Mouse (Mus musculus) brain, embryonic 14.5 days (tissue): ENCODE results near the gene Clec12b. TPM values are rescaled to one million over a fixed set of nuclear protein-coding genes. Genes with fewer than 3 reads are reported as not detected.

Experiments used
- DNase-seq: peaks from one replicate; pipeline ENCODE4 v3.0.0-alpha.2; 2011; ENCODE audit warnings: low read depth
- CTCF ChIP-seq: fragments of 200-500 bp; IDR thresholded peaks from 2 replicates; pipeline ENCODE4 v1.5.1; 2012; ENCODE audit warnings: inconsistent platforms, mild to moderate bottlenecking, moderate library complexity, borderline replicate concordance; ENCODE audit not compliant: insufficient read depth, insufficient read length; ENCODE audit errors: extremely low read depth
- POLR2A ChIP-seq: fragments of 200-500 bp; IDR thresholded peaks from 2 replicates; pipeline ENCODE4 v1.6.1; 2012; ENCODE audit warnings: mild to moderate bottlenecking, inconsistent platforms, borderline replicate concordance; ENCODE audit not compliant: poor library complexity, insufficient read depth, insufficient read length, severe bottlenecking; ENCODE audit errors: extremely low read depth
- polyA plus RNA-seq: library from polyadenylated mRNA; depleted of rRNA; stranded (reverse); fragments of >200 nt; gene quantifications from 2 replicates; pipeline ENCODE4 v1.2.3, GENCODE M21; 2012

Clec12b gene
- polyA plus RNA-seq, 1 experiment = 0.15 TPM

DNA sequence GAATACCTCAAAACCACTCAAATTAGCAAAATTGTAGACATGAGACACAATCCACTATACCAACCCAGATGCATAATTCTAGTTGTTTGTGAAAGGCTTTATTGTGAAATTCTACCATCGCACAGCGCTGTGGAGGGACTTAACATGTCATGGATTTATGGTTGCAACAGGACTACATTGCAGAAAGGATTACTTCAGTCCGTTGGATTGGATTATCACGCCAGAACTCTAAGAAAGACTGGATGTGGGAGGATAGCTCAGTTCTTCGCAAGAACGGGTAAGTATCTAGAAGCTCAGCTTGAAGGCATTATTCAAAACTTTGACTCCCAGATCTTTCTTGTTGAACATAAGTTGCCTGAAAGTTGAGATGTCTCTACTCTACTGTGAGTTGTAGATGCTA lies 17.7 kb upstream of the Clec12b start:
- no peak for TF ChIP-seq POLR2A
- no peak for TF ChIP-seq CTCF
- DNase-seq = no peak

DNA sequence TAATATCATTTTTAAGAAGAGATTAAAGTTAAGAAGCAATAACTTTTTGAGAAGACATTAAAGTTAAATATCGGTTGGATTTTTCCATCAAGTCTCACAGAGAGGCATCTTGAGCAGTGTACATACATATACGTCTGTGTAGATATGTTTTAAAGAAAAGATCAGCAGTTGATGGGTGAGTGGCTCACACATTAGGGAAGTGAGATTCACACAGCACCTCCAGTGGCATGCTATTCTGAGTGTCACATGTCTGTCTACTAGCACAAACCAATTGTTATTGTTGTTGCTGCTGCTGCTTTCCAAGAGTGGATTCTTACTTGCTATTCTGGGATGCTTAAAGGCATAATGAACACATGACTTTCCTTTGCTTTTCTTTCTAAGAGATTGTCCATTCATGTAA lies 16.7 kb upstream of the Clec12b start:
- TF ChIP-seq POLR2A = no peak
- no peak for TF ChIP-seq CTCF
- no peak for DNase-seq

DNA sequence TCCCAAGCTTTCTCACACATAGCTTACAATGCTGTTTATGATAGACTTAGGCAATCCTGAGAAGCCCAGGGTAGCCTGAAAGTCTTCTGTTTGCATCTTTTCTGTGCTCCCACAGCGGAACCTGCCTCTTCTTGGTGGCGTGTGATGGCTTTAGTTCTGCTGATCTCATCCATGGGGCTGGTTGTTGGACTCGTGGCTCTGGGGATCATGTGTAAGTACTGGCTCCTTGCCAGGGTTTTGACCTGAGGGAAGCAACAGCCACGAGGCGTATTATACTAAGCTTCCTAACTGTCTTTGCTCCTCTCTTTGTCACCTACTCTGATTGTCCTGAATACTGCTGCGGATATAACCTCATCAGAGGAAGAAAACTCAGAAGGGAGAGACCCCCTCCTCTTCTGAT lies 14.3 kb upstream of the Clec12b start:
- DNase-seq = no peak
- TF ChIP-seq POLR2A = no peak
- TF ChIP-seq CTCF = no peak

DNA sequence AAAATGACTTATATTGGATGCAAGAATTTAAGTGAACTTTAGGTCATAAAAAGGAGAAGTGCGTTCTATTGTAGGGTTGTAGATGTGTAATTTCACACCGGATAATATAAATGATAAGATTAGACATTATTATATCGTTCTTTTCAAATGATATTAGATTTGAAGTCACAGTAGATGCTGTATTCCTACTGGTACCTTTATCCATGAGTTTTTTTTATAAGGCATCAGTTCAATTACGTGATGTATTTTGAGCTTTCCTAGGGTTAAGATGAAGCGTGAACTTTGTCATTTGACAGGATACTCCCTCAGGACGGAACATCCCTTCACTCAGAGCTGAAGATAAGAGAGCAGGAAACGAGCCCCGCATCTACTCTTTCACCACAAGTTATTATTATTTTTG lies 11.3 kb upstream of the Clec12b start, which contains the start of gene Clec1b:
Gene Clec1b (plus strand): TSS at position 301 of the 400 bp plus-strand sequence.
- TF ChIP-seq POLR2A (no peak), CTCF (no peak)
- no peak for DNase-seq

DNA sequence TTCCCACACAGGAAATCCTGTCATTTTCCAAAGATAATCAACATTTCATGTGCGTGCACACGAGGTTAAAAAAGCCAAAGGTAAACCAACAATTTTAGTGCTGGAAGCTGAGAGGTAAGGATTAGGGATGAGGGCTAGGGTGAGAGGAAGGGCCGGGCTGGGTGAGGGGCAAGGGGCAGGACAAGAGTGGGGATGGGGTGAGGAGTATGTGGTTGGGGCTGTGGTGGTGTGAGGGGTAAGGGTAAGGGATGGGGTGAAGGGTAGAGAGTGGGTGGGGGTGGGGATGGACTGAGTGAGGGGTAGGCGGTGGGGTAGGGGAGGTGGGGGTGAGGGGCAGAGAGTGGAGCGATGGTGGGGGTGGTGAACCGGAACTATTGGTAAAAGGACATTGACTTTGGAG lies 8.1 kb upstream of the Clec12b start:
- DNase-seq = no peak
- TF ChIP-seq POLR2A = no peak
- TF ChIP-seq CTCF = no peak

DNA sequence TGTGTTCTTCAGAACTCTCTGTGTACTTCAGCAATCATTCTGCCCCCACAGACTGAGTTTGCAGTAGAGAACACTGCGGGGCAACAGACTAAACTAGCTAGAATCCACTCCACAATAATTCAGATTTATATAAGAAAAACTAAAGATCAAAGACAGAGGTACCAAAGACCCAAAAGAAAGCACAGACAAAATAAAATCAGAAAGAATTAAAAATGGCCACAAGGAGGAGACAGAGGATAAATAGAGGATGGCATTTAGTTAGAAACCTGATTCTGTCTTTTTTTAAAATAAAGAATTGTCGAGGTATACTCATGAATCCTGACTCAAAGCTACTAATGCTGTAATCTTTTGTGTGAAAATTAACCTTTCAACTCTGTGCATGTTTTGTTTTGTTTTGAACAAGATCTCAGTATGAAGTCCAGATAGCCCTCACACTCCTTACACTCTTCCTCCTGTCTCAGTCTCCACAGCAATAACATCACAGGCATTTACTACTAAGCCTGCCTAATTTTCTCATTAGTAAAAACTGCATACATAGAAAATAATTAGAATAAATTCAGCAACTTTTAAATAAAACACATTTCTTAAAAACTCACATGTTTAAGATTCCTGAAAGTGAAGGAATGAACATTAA lies 7.5 kb upstream of the Clec12b start:
- TF ChIP-seq CTCF = peak; percentile 20; the same call in 1 of the 2 replicates
- no peak for TF ChIP-seq POLR2A
- DNase-seq = peak; percentile 49

DNA sequence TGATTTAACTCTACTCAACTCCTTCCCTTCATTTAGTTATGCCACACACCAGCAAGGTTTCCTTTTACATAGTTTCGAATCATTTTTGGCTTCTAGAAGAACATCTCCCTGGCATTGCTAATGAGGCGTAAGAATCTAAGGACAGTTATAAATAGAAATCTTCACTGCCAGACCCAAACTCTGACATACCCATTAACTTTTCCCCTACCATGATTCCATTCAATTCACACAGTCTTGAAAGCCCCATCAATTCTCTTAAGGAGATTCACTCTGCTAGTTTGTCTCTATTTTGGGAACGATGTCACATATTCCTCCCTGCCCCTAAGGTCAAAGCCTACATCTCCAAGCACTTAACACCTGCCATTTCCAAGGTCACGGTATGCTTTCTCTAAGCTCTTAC lies 674 bp downstream of the Clec12b start:
- DNase-seq = peak; percentile 19
- TF ChIP-seq POLR2A (no peak), CTCF (no peak)

DNA sequence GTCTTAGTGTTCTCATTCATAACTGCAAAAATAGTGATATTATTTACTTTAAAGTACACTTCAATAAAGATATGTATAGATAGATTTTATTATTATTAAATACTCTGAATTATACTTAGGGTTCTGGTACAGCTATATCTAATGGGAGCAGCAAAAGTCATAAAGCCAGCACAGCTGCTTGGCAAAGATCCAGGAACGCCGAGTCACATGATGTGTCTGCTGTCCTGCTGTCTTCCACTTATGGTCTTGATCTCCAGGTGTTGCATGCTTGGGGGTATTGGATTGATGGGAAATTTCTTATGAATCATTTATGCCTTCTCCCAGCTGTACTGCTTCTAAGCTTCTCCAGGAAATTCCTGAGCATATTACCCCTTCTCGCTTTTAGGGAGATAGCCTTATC lies 2.2 kb downstream of the Clec12b start:
- TF ChIP-seq POLR2A = no peak
- TF ChIP-seq CTCF = no peak
- DNase-seq = no peak

DNA sequence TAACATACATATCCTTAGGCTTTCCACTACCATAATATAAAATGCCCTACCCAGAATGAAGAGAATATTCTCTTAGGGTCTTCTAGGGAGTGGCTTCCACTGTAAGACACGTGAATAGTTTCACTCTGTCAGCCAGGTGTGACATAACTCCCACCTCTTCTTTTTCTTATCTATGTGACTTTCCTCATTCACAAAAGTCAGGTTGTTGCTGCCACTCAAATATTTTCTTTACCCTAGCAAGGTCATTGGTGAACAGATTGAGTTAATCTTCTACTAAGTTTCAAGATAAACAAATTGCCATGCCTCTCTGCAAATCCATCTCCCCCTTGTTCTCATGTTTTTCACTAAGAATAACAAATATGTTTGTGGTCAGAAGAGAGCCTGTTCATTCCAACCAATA lies 3.9 kb downstream of the Clec12b start:
- no peak for DNase-seq
- TF ChIP-seq POLR2A (no peak), CTCF (no peak)

DNA sequence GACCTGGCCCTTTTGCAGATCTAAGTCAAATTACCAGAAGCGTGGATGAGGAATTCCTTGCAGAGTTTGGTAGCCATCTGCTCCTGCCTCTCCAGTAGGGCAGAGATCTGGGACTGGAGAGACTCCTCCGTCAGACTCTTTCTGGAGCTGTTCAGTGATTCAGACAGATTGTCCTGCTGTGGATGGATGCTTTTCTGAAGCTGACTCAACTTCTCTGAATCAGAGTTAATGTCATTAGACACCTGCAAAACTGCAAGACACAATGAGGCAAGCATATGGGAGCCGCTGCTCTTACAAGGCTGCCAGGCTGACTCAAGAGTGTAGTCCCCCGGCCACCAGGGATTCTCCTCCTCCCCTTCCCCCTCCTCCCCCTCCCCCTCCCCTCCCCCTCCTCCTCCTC lies 5.2 kb downstream of the Clec12b start:
- TF ChIP-seq POLR2A (no peak), CTCF (no peak)
- DNase-seq = no peak

DNA sequence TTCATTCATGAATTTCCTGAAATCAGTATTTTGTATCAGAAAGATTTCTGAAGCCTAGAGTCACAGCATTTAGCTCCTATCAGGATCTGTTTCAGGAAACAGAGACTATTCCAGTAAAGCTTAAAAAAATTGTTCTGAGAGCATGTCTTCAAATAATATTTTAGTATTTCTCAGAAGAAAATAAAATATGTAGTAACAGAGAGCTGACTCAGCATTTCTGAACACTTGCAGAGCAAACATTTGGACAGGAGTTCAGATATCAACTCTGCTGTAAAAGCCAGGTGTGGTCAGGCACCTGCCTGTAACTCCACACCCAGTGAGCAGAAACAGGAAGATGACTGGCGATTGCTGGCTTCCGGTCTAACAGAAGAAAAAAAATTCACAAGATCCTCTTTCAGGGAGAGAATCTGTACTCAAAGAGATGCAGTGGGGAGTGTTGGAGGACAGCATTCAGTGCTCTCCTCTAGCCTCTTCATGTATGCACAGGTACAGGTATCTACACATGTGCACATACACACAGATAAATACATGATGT lies 10.7 kb downstream of the Clec12b start:
- TF ChIP-seq POLR2A (no peak), CTCF (no peak)
- DNase-seq = no peak
